Mouse (Mus musculus) gastrocnemius, postnatal 25 days (tissue): Measurements from ENCODE around the gene Acss1. TPM values are rescaled to one million over a fixed set of nuclear protein-coding genes. Genes with fewer than 3 reads are reported as not detected.

Source experiments
- DNase-seq: peaks from one replicate; pipeline ENCODE4 v3.0.0; 2022
- total RNA-seq, 2 experiments: library from RNA; stranded (reverse); gene quantifications; 1 replicate in 1 of 2; 2 replicates in 1 of 2; pipeline ENCODE4 v1.2.3; 2021

Gene Acss1
- total RNA-seq, 2 experiments from 2014 or later: 6.8 to 16.6 TPM

DNA sequence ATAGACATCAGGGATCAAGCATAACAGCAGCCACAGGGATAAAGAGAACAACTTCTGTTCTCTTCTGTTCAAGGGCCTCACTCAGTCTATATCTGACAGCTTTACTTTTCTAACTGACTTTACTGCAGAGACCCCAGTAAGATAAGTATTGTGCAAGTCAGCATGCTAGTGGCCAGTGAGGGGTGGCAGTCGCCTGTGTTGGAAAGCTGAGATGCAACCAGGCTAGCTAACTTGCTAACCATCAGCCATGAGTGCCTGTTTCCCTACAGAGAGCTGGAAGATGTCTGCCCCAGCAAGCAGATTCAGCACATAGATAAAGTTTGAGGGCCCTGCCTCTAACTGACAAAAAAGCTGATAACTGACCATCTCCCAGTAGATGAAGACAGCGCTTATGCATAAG is 97.5 kb downstream of the Acss1 start:
- no peak for DNase-seq

DNA sequence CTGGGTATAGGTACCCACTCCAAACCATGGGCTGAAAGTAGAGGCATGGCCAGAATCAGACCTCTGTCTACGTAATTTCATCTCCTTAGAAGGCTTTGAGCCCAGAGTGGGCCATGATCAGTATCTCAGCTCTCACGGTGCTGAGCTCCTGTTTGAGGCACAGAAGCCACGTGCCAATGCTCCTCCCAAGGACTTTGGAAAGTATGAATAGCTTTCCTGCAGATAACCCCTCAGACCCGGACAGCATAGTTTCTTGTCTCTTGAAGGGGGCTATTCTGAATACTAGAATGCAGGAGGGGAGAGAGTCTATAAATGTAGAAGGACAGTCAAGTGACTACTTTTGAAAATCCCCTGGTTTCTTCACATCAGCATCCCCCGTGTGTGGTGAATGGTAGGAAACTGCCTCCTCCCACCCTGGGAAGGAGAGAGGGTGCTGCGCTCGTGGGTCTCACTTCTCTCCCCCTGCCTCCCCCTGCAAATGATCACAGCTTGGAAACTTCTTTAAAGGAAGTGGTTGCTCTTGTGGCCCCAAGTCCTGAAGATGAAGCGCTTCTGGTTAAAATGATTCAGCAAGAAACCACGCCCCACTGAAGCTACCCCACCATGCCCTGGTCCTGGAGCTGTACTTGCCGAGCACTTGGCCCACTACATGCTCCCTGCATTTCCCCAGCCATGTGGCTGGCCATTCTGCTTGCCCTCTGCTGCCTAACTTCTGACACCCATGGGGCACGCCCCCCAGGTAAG is 98.3 kb downstream of the Acss1 start, which contains the start of gene Cst7:
Gene Cst7 (plus strand): TSS at position 569 of the 744 bp plus-strand sequence.
- no peak for DNase-seq

Other genes with a start within 250 kb of the Acss1 start
- gene Zfp442, start 217.0 kb downstream of the Acss1 start, total RNA-seq: 1 to 10 TPM; 1.5 to 2.6 TPM
- not detected for gene Zfp345, start 183.4 kb downstream of the Acss1 start, total RNA-seq
- gene Cst7, start 98.1 kb downstream of the Acss1 start, total RNA-seq: not detected
- gene Apmap, start 59.9 kb downstream of the Acss1 start, total RNA-seq: 10 to 100 TPM; 17.9 to 22.3 TPM
- gene Vsx1, start 20.9 kb upstream of the Acss1 start, total RNA-seq: not detected
- 1 to 10 TPM; 7.1 to 8.4 TPM for gene Entpd6, start 80.5 kb upstream of the Acss1 start, total RNA-seq
- 1 to 10 TPM; 4.0 to 7.7 TPM for gene Pygb, start 118.2 kb upstream of the Acss1 start, total RNA-seq
- 10 to 100 TPM; 24.7 to 24.8 TPM for gene Abhd12, start 236.2 kb upstream of the Acss1 start, total RNA-seq
- gene Gins1, start 236.9 kb upstream of the Acss1 start, total RNA-seq: 1 to 10 TPM; 1.6 to 2.3 TPM